Mouse (Mus musculus) erythroid progenitor cell, adult 5-6 weeks (primary cell): ENCODE data around the gene Abca13. TPM values are rescaled to one million over a fixed set of nuclear protein-coding genes. Genes with fewer than 3 reads are reported as not detected.
"Not testable (repeated sequence)": the region's sequence is repeated elsewhere in the genome, so short reads cannot be mapped to it uniquely, and the experiment has no call there.

ENCODE experiments used
- ATAC-seq: replicated peaks from 2 replicates; pipeline ENCODE4 v1.8.0; 2016; ENCODE audit warnings: moderate number of reproducible peaks, mild to moderate bottlenecking, moderate TSS enrichment, inconsistent platforms; ENCODE audit not compliant: poor library complexity, low FRiP score, severe bottlenecking
- total RNA-seq, 2 experiments: library from RNA; stranded (forward) in 1 of 2; stranded (reverse) in 1 of 2; fragments of 150-400 nt in 1 of 2; fragments of 186-747, 209-891 nt in 1 of 2; gene quantifications; 2 replicates each; pipeline versions ENCODE4 v1.2.3 to v1.2.4; 2015 to 2017; ENCODE audit warnings: low replicate concordance in 2 of 2

Gene Abca13
- total RNA-seq, 2 experiments from 2014 or later = 4.6 to 5.0 TPM

GRCm38 (mm10) chr11:9269090-9269489, 77.3 kb downstream of the Abca13 start:
- no peak for ATAC-seq

GRCm38 (mm10) chr11:9285204-9285603, 93.5 kb downstream of the Abca13 start:
- ATAC-seq = no peak

- no peak for ATAC-seq
Observed at GRCm38 (mm10) chr11:9285759-9286158, 94.0 kb downstream of the Abca13 start.

- no peak for ATAC-seq
Observed at GRCm38 (mm10) chr11:9291168-9291567, 99.4 kb downstream of the Abca13 start.

- ATAC-seq = no peak
Observed at GRCm38 (mm10) chr11:9299615-9300014, 107.9 kb downstream of the Abca13 start.

GRCm38 (mm10) chr11:9305450-9305849, 113.7 kb downstream of the Abca13 start:
- no peak for ATAC-seq

- no peak for ATAC-seq
Observed at GRCm38 (mm10) chr11:9316545-9316944, 124.8 kb downstream of the Abca13 start.

- no peak for ATAC-seq
Observed at GRCm38 (mm10) chr11:9317076-9317929, 125.6 kb downstream of the Abca13 start.

- ATAC-seq = no peak
Observed at GRCm38 (mm10) chr11:9338151-9338550, 146.4 kb downstream of the Abca13 start.

GRCm38 (mm10) chr11:9347724-9348123, 156.0 kb downstream of the Abca13 start:
- no peak for ATAC-seq

- no peak for ATAC-seq
Observed at GRCm38 (mm10) chr11:9373160-9373559, 181.4 kb downstream of the Abca13 start.

- not testable (repeated sequence) for ATAC-seq
Observed at GRCm38 (mm10) chr11:9374426-9374825, 182.7 kb downstream of the Abca13 start.

- no peak for ATAC-seq
Observed at GRCm38 (mm10) chr11:9388520-9388919, 196.8 kb downstream of the Abca13 start.

- ATAC-seq = no peak
Observed at GRCm38 (mm10) chr11:9416946-9417345, 225.2 kb downstream of the Abca13 start.

GRCm38 (mm10) chr11:9420205-9420604, 228.5 kb downstream of the Abca13 start:
- no peak for ATAC-seq

- no peak for ATAC-seq
Observed at GRCm38 (mm10) chr11:9427411-9427810, 235.7 kb downstream of the Abca13 start.

- ATAC-seq = no peak
Observed at GRCm38 (mm10) chr11:9432807-9433206, 241.1 kb downstream of the Abca13 start.

GRCm38 (mm10) chr11:9436617-9437016, 244.9 kb downstream of the Abca13 start:
- ATAC-seq = no peak

GRCm38 (mm10) chr11:9439781-9440180, 248.0 kb downstream of the Abca13 start:
- no peak for ATAC-seq

- no peak for ATAC-seq
Observed at GRCm38 (mm10) chr11:9441192-9441591, 249.4 kb downstream of the Abca13 start.

GRCm38 (mm10) chr11:9472400-9472799, 280.7 kb downstream of the Abca13 start:
- no peak for ATAC-seq

GRCm38 (mm10) chr11:9481511-9481910, 289.8 kb downstream of the Abca13 start:
- no peak for ATAC-seq
